Mouse (Mus musculus) lung, embryonic 16.5 days (tissue): ENCODE measurements around the gene Ripor3. TPM values are rescaled to one million over a fixed set of nuclear protein-coding genes. Genes with fewer than 3 reads are reported as not detected.

ENCODE experiments used
- ATAC-seq: fragments of 200-750 bp; cut with Nextera tagmentation; 2 replicates; pipeline ENCODE4 v1.8.0; 2017; ENCODE audit warnings: low read depth, mild to moderate bottlenecking, moderate library complexity
- H3K27ac ChIP-seq: fragments of 300-500 bp; sonication (generic); 2 replicates; pipeline ENCODE4 v1.5.1; 2014; ENCODE audit warnings: mild to moderate bottlenecking, control low read depth, low read length
- H3K27me3 ChIP-seq: fragments of 300-500 bp; sonication (generic); 2 replicates; pipeline ENCODE4 v1.6.1; 2014; ENCODE audit warnings: low read depth, low read length, mixed read lengths; ENCODE audit not compliant: control insufficient read depth, insufficient read depth
- H3K36me3 ChIP-seq: fragments of 300-500 bp; sonication (generic); 2 replicates; pipeline ENCODE4 v1.6.1; 2014; ENCODE audit warnings: low read length; ENCODE audit not compliant: control insufficient read depth, insufficient read depth
- H3K4me1 ChIP-seq: fragments of 300-500 bp; sonication (generic); replicated peaks from 2 replicates; pipeline ENCODE4 v1.6.1; 2014; ENCODE audit warnings: low read length, mixed read lengths; ENCODE audit not compliant: control insufficient read depth, insufficient read depth
- H3K4me2 ChIP-seq: fragments of 300-500 bp; sonication (generic); 2 replicates; pipeline ENCODE4 v1.6.1; 2014; ENCODE audit warnings: low read depth, low read length, control low read depth
- H3K4me3 ChIP-seq: fragments of 300-500 bp; sonication (generic); 2 replicates; pipeline ENCODE4 v1.5.1; 2014; ENCODE audit warnings: mild to moderate bottlenecking, low read length, control low read depth
- H3K9ac ChIP-seq: fragments of 300-500 bp; sonication (generic); 2 replicates; pipeline ENCODE4 v1.6.1; 2014; ENCODE audit warnings: low read length, control low read depth
- H3K9me3 ChIP-seq: fragments of 300-500 bp; sonication (generic); 2 replicates; pipeline ENCODE4 v1.6.1; 2016; ENCODE audit warnings: low read length; ENCODE audit not compliant: control insufficient read depth
- WGBS: fragments of 180-500 bp; shearing (Covaris S2); extraction: QIAGEN DNeasy Blood & Tissue Kit; methylation state at CpG from one replicate; pipeline ENCODE4 v1.1.7; 2014; 5-methylcytosine and 5-hydroxymethylcytosine counted together
- polyA plus RNA-seq: library from polyadenylated mRNA; unstranded; fragments of >200 nt; fragmentation: Nextera tagmentation; extraction: Ambion mirVana; gene quantifications from 2 replicates; pipeline ENCODE4 v1.2.1, GENCODE M21; 2015

Ripor3 gene
- polyA plus RNA-seq, 1 experiment from 2014 or later = 2.0 TPM

DNA sequence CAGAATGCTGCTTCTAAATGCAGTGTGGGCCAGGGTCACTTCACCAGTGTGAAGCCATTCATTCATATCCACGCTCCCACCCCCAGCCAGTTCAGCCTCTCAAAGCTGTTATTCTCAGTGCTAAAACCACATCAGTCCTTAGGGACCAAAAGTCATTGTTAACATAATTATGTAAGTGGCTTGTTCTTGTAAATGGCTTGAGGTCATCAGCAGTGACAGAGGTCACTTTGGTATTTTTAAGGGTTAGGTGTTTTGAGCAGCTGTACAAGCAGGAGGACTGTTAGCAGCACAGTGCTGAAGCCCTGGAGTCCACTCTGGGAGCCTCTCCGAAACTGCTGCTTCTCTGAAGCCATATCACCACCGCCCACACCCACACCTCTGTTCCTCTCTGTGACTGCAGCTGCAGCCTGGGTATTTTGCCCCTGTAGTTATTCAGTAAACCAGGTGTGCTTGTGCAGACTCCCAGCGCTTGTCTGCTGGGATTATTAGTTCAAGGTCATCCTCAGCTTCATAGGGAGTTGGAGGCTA lies 51.0 kb downstream of the Ripor3 start:
- H3K9ac ChIP-seq = no peak overlapping the region
- no peaks in the 10 kb centered on the region for H3K27me3 ChIP-seq
- H3K4me2 ChIP-seq = no peak overlapping the region; the same call in 1 of the 2 replicates

DNA sequence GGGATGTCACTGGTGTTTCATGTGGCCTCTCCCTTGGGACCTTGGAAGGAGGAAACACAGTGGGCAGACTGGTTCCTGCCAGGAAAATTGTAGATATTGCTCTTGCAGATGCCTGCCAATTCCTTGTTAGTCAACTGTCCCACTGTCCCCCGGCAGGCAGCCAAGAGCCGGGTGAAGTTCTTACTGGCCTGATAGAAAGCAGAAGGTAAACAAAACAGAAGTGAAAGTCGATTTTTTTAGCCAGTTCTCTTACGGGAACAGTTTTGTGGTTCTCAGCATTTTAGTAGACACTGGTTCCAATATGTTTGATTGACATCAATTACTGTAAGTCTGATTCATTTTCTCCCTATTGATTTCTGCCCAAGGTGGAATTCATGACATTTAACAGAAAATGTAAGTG lies 51.6 kb downstream of the Ripor3 start:
- H3K27me3 ChIP-seq = no peaks in the 10 kb centered on the region
- H3K27ac ChIP-seq = peak overlapping the region; percentile 86
- peaks cover 35% of the 10 kb centered on the region for H3K4me1 ChIP-seq
- no peak overlapping the region; the same call in none of the 2 replicates for H3K4me2 ChIP-seq
- no peaks in the 10 kb centered on the region for H3K36me3 ChIP-seq
- no peaks in the 10 kb centered on the region for H3K9me3 ChIP-seq
- ATAC-seq = peak; percentile 67
- H3K9ac ChIP-seq = no peak overlapping the region
- WGBS = under 1% methylated on average over 4 of the region's 4 CpGs
- H3K4me3 ChIP-seq = no peak overlapping the region

More for the DNA sequence above, 51.0 kb downstream of the Ripor3 start:
- Histone ChIP-seq H3K4me3 (no peak overlapping the region), H3K27ac (peak overlapping the region; percentile 23; the same call in 1 of the 2 replicates), H3K36me3 (no peaks in the 10 kb centered on the region), H3K9me3 (no peaks in the 10 kb centered on the region), H3K4me1 (peaks cover 35% of the 10 kb centered on the region)
- 61% methylated on average over 4 of the region's 4 CpGs for WGBS
- ATAC-seq = no peak

DNA sequence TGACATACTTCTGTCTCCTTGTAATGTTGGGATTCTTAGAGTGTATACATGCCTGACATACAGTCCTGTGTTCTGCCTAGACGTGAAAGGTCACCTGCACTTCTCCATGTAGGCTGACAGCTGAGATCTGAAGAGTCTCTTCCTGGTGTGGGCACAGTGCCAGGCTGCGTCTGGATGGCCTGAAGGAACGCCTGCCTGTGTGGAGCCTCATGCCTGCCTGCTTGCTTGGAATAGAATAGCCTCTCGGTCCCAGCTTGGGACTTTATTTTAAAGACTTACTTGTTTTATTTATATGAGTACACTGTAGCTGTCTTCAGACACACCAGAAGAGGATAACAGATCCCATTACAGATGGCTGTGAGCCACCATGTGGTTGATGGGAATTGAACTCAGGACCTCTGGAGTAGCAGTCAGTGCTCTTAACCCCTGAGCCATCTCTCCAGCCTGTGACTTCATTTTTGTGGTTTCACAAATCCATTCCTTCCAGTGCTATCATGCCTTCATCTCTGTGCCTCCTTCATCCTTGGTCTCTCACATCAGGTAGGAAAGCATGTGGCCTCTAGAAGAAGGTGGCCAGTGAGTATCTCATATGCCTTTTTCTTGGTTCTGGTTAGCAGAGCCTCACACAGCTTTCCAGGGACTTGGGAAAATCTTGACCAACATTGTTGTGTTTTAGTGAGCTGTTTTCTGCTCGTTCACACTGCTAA lies 52.2 kb downstream of the Ripor3 start:
- Histone ChIP-seq H3K27me3 (no peaks in the 10 kb centered on the region), H3K9ac (no peak overlapping the region), H3K4me3 (no peak overlapping the region), H3K4me2 (no peak overlapping the region; the same call in 1 of the 2 replicates), H3K4me1 (peaks cover 33% of the 10 kb centered on the region), H3K36me3 (no peaks in the 10 kb centered on the region), H3K27ac (peak overlapping the region; percentile 86), H3K9me3 (no peaks in the 10 kb centered on the region)
- ATAC-seq = peak; percentile 31
- WGBS = 18% methylated on average over 5 of the region's 5 CpGs

DNA sequence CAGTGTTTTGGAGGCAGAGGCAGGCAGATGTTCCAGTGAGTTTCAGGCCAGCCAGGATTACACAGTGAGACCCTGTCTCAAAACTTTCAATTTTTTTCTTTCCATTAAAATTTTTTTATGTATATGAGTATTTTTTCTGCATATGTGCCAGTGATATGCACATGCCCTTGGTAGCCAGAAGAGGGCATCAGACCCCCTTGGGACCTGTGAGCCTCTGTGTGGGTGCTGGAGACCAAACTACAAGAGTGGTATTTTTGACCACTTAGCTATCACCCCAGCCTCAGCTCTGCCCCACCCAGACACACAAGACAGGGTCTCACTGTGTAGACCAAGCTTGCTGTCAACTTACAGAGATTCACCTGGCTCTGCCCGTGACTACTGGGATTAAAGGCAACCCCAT lies 52.9 kb downstream of the Ripor3 start:
- Histone ChIP-seq H3K27me3 (no peaks in the 10 kb centered on the region), H3K4me2 (no peak overlapping the region), H3K36me3 (no peaks in the 10 kb centered on the region), H3K27ac (peak overlapping the region; percentile 19; the same call in 1 of the 2 replicates), H3K9ac (no peak overlapping the region), H3K4me1 (peaks cover 29% of the 10 kb centered on the region), H3K9me3 (no peaks in the 10 kb centered on the region), H3K4me3 (no peak overlapping the region)
- 86% methylated on average over 1 of the region's 1 CpGs for WGBS
- ATAC-seq = no peak

DNA sequence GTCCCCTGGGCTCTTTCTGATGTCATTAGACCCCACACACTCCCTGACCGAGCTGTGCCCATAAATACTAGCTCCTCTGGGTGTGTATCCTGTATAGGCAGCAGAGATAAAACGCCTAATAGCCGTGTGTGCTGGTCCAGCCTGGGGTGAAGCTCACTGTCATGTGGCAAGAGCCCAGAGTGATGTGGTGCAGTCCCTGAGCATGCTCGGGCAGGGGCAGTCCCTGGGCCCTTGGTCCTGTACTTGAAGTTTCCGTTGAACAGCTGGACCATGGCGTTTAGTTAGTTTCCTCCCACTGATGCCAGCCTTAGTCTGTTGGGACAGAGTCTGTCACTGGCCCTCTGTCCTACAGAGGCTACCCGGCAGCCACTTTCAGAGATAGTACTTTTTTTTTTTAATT lies 55.5 kb downstream of the Ripor3 start:
- H3K27me3 ChIP-seq = no peaks in the 10 kb centered on the region
- H3K36me3 ChIP-seq = no peaks in the 10 kb centered on the region
- no peaks in the 10 kb centered on the region for H3K9me3 ChIP-seq
- H3K4me3 ChIP-seq = no peak overlapping the region
- H3K4me1 ChIP-seq = peaks cover 23% of the 10 kb centered on the region
- H3K9ac ChIP-seq = no peak overlapping the region
- WGBS = 71% methylated on average over 7 of the region's 7 CpGs
- no peak for ATAC-seq
- no peak overlapping the region for H3K4me2 ChIP-seq
- H3K27ac ChIP-seq = no peak overlapping the region

DNA sequence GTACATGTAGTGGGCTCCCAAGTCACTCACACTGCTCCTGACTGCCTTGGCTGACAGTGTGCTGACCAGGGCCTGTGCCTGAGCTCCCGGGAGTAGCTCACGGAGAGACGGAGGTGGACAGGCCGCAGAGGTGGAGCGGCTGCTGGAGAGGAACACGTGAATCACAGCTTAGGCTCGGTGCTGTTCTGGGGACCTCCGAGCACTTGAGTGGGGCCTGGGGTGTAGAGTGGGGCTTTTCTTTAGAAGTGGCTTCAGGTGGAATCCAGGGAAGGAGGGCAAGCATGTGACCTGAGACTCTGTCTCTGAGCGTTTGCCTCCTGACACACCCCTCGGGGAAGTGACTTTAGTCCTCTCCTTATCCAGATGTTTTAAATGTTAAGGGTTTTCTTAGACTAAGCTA lies 56.6 kb downstream of the Ripor3 start:
- Histone ChIP-seq H3K36me3 (no peaks in the 10 kb centered on the region), H3K4me1 (peaks cover 20% of the 10 kb centered on the region), H3K27me3 (no peaks in the 10 kb centered on the region), H3K27ac (0 out of 2 replicates have a peak overlapping the region, but pooled peaks have one; percentile 17), H3K9me3 (no peaks in the 10 kb centered on the region), H3K4me3 (no peak overlapping the region), H3K4me2 (no peak overlapping the region), H3K9ac (no peak overlapping the region)
- WGBS = 60% methylated on average over 10 of the region's 10 CpGs
- peak; percentile 37 for ATAC-seq

DNA sequence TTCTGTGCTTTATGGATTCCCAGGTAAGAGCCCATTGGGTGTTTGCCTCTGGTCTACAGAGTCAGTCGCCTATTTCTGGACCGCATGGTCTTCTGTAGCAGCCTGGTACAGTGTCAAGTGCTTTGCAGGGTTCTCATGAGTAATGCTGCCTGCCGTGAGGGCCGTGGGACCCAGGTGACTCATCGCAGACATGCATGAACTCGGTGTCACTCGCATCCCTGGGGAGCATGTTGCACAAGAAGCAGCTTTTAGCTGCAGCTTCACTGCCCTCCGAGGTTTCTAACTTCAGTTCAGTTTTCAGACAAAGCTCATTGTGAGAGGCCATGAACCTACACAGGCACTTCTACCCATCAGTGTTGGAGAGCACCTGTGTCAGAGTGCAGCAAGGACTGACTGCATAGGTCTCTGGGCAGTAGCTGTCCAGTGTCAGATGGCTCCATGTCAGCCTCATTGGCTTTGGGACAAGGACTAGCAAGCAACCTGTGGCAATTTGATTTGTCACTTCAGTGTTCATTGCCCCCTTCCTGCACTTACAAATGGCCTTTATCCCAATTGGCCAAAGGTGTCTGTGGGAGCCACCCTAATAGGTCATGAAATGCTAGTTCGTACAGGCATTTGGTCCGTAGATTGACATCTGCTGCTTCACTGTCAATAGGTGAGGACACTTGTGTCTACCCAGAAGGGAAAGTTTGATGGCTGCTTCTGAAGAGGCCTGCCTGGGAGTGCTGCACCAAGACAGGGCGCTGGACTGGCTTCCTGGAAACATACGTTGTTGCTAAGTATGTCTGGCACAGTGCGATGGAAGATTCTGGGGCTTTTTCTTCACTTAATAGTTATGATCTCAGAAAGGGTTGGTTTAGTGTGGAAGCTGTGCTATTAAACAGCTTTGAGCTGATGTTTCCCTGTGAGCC lies 58.9 kb downstream of the Ripor3 start:
- no peak for ATAC-seq
- Histone ChIP-seq H3K4me2 (no peak overlapping the region), H3K27ac (no peak overlapping the region), H3K4me1 (peaks cover 26% of the 10 kb centered on the region), H3K4me3 (no peak overlapping the region), H3K9ac (no peak overlapping the region), H3K27me3 (no peaks in the 10 kb centered on the region), H3K9me3 (no peaks in the 10 kb centered on the region), H3K36me3 (no peaks in the 10 kb centered on the region)
- 79% methylated on average over 13 of the region's 13 CpGs for WGBS

DNA sequence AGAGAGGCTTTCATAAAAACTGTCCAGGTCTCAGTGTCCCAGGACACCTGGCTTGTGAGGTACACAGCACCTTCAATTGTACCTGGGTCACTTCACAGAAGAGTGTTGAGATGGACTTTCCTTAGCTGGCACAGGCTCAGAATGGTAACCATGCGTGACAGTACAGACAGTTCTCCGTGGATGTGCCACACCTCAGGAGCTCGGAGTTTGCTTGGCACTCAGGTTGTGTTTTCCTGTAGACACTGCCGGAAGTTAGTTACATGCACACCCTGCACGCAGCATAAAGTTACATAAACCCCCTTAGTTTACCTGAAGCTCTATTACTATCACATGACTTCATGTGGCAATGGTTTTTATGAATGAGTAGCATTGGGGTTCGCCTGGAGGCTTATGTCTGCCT lies 59.7 kb downstream of the Ripor3 start:
- no peak overlapping the region for H3K27ac ChIP-seq
- peaks cover 26% of the 10 kb centered on the region for H3K4me1 ChIP-seq
- H3K27me3 ChIP-seq = no peaks in the 10 kb centered on the region
- no peak overlapping the region for H3K9ac ChIP-seq
- no peaks in the 10 kb centered on the region for H3K9me3 ChIP-seq
- H3K36me3 ChIP-seq = no peaks in the 10 kb centered on the region
- ATAC-seq = no peak
- H3K4me2 ChIP-seq = no peak overlapping the region
- 81% methylated on average over 6 of the region's 6 CpGs for whole genome bisulfite sequencing
- no peak overlapping the region for H3K4me3 ChIP-seq

DNA sequence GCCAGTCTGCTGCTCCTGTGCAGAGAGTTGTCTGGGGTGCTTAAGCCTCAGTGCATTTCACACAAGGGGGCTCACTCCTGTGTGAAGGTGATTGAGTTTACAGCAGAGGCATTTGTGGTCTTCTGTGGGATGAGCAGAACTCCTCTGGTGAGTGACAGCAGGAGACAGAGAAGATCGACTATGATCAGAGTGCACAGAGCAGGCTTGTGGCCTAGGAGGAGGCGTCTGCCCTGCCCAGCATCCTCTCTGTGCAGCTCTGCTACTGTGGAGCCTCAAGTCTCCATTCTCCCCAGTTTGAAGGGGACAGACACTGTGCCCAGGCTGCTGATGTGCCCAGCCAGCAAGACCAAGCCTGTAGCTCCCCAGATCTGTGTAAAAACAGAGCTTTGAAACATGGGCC lies 60.6 kb downstream of the Ripor3 start:
- Histone ChIP-seq H3K9me3 (no peaks in the 10 kb centered on the region), H3K4me2 (no peak overlapping the region), H3K36me3 (no peaks in the 10 kb centered on the region), H3K27ac (peak overlapping the region; percentile 47), H3K27me3 (no peaks in the 10 kb centered on the region), H3K9ac (no peak overlapping the region), H3K4me1 (peaks cover 26% of the 10 kb centered on the region), H3K4me3 (no peak overlapping the region)
- 70% methylated on average over 2 of the region's 2 CpGs for WGBS
- ATAC-seq = no peak
